Mouse (Mus musculus): ENCODE data around the gene Elp4. TPM values are rescaled to one million over a fixed set of nuclear protein-coding genes. Genes with fewer than 3 reads are reported as not detected.

The Elp4 gene
- total RNA-seq (2023) = 10 to 100 TPM; 13.1 to 15.4 TPM

GRCm38 (mm10) chr2:105903896-105904756 lies at the start of gene Elp4, which contains the start of gene Immp1l:
TSS of gene Elp4 (minus strand) at chr2:105904564.
TSS of gene Immp1l (plus strand) at chr2:105904638.

GRCm38 (mm10) chr2:105668271-105669270 lies 235.8 kb downstream of the Elp4 start, which contains the start of gene Pax6:
TSS of gene Pax6 (plus strand) at chr2:105668900.

Other genes with a start within 250 kb of the Elp4 start
- gene Pax6, start 235.7 kb downstream of the Elp4 start, total RNA-seq (2023) = not detected
- gene Immp1l, start 74 bp upstream of the Elp4 start, total RNA-seq (2023) = 10 to 100 TPM; 18.1 to 25.0 TPM
- gene Dnajc24, start 99.0 kb upstream of the Elp4 start, total RNA-seq (2023) = 10 to 100 TPM; 11.4 to 14.0 TPM